Mouse (Mus musculus) hindbrain, postnatal 0 days (tissue): Measurements from ENCODE around the gene Afmid. TPM values are rescaled to one million over a fixed set of nuclear protein-coding genes. Genes with fewer than 3 reads are reported as not detected.

ENCODE experiments used
- ATAC-seq: fragments of 200-750 bp; cut with Nextera tagmentation; 2 replicates; pipeline ENCODE4 v1.8.0; 2017; ENCODE audit warnings: mild to moderate bottlenecking, moderate TSS enrichment, moderate library complexity
- DNase-seq: peaks from one replicate; pipeline ENCODE4 v3.0.0-alpha.2; 2015; ENCODE audit warnings: low spot score
- H3K27ac ChIP-seq: fragments of 300-500 bp; sonication (generic); 2 replicates; pipeline ENCODE4 v1.5.1; 2014; ENCODE audit warnings: mild to moderate bottlenecking
- H3K27me3 ChIP-seq: fragments of 300-500 bp; sonication (generic); 2 replicates; pipeline ENCODE4 v1.6.1; 2014; ENCODE audit warnings: low read length, mixed read lengths; ENCODE audit not compliant: insufficient read depth
- H3K36me3 ChIP-seq: fragments of 300-500 bp; sonication (generic); 2 replicates; pipeline ENCODE4 v1.6.1; 2014; ENCODE audit warnings: low read length, mixed read lengths; ENCODE audit not compliant: insufficient read depth
- H3K4me1 ChIP-seq: fragments of 300-500 bp; sonication (generic); 2 replicates; pipeline ENCODE4 v1.6.1; 2014; ENCODE audit warnings: antibody characterized with exemption, low read length, mixed read lengths; ENCODE audit not compliant: insufficient read depth
- H3K4me2 ChIP-seq: fragments of 300-500 bp; sonication (generic); 2 replicates; pipeline ENCODE4 v1.6.1; 2014; ENCODE audit warnings: low read depth, mild to moderate bottlenecking, low read length, moderate library complexity, mixed read lengths
- H3K4me3 ChIP-seq: fragments of 300-500 bp; sonication (generic); 2 replicates; pipeline ENCODE4 v1.5.1; 2014; ENCODE audit warnings: low read length
- H3K9ac ChIP-seq: fragments of 300-500 bp; sonication (generic); replicated peaks from 2 replicates; pipeline ENCODE4 v1.6.1; 2014; ENCODE audit warnings: mild to moderate bottlenecking, low read length, moderate library complexity, mixed read lengths
- H3K9me3 ChIP-seq: fragments of 300-500 bp; sonication (generic); 2 replicates; pipeline ENCODE4 v1.6.1; 2016; ENCODE audit warnings: low read length, mixed read lengths
- CTCF ChIP-seq: IDR thresholded peaks from 2 replicates; pipeline ENCODE4 v1.5.1; 2016; ENCODE audit warnings: antibody characterized with exemption, control low read depth, low read depth
- WGBS: fragments of 180-500 bp; shearing (Covaris S2); extraction: QIAGEN DNeasy Blood & Tissue Kit; methylation state at CpG from one replicate; pipeline ENCODE4 v1.1.7; 2014; 5-methylcytosine and 5-hydroxymethylcytosine counted together
- polyA plus RNA-seq: library from polyadenylated mRNA; unstranded; fragments of >200 nt; fragmentation: Nextera tagmentation; extraction: Ambion mirVana; gene quantifications from 2 replicates; pipeline ENCODE4 v1.2.1, GENCODE M21; 2015
- total RNA-seq: library from RNA; depleted of rRNA; stranded (reverse); fragments of >200 nt; gene quantifications from 2 replicates; pipeline ENCODE4 v1.2.3, GENCODE M21; 2014

Afmid gene
- total and polyA plus RNA-seq, 2 experiments from 2014 or later: 4.8 to 7.9 TPM

- TF ChIP-seq CTCF: no peak
Observed at GRCm38 (mm10) chr11:117801650-117802049, 24.1 kb upstream of the Afmid start.

DNA sequence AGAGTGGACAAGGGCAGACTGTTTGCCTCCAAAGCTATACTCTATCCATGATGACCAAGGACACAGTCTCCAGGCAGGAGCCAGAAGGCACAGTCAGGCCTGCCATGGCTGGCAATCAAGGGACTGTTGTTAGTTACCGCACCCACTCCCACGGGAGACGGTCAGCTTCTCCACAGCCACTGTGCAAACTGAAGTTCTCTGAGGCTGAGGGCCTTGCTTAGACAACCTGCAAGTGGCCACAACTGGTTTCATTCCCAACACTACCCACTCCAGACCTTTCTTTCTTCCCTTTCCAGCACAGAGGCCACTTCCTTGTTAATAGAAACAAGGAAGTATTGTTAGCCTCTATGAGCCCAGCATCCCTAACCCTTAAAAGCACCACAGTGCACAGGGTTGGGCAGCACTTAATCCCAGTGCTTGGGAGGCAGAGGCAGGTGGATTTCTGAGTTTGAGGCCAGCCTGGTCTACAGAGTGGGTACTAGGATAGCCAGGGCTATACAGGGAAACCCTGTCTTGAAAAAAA is 22.5 kb upstream of the Afmid start:
- no peak for TF ChIP-seq CTCF
- Histone ChIP-seq H3K9ac (no peak overlapping the region), H3K27me3 (no peaks in the 10 kb centered on the region), H3K4me3 (no peak overlapping the region), H3K4me1 (no peaks in the 10 kb centered on the region), H3K4me2 (no peak overlapping the region), H3K36me3 (no peaks in the 10 kb centered on the region), H3K27ac (no peak overlapping the region), H3K9me3 (no peaks in the 10 kb centered on the region)
- ATAC-seq (no peak), DNase-seq (no peak)
- WGBS: 97% methylated on average over 3 of the region's 3 CpGs

More at GRCm38 (mm10) chr11:117801650-117802049, 24.1 kb upstream of the Afmid start:
- Histone ChIP-seq H3K27me3 (no peaks in the 10 kb centered on the region), H3K9me3 (no peaks in the 10 kb centered on the region), H3K27ac (no peak overlapping the region), H3K4me2 (no peak overlapping the region), H3K36me3 (no peaks in the 10 kb centered on the region), H3K9ac (no peak overlapping the region), H3K4me1 (no peaks in the 10 kb centered on the region), H3K4me3 (no peak overlapping the region)
- DNase-seq (no peak), ATAC-seq (no peak)
- WGBS: 83% methylated on average over 7 of the region's 7 CpGs

GRCm38 (mm10) chr11:117806781-117807180 is 18.9 kb upstream of the Afmid start:
- Histone ChIP-seq H3K27ac (no peak overlapping the region), H3K9ac (no peak overlapping the region), H3K9me3 (no peaks in the 10 kb centered on the region), H3K4me1 (peaks cover 12% of the 10 kb centered on the region), H3K27me3 (no peaks in the 10 kb centered on the region), H3K36me3 (no peaks in the 10 kb centered on the region), H3K4me2 (no peak overlapping the region), H3K4me3 (no peak overlapping the region)
- TF ChIP-seq CTCF: no peak
- DNase-seq (no peak), ATAC-seq (no peak)
- WGBS: 94% methylated on average over 6 of the region's 6 CpGs

GRCm38 (mm10) chr11:117809407-117810311 is 16.1 kb upstream of the Afmid start, which contains the start of the genes Gm20708 and Syngr2:
TSS of gene Gm20708 (plus strand) at chr11:117809668.
TSS of gene Syngr2 (plus strand) at chr11:117809668.
- H3K4me3 ChIP-seq: peak within 1 kb of the TSS; percentile 74
- no peak for TF ChIP-seq CTCF
- H3K27ac ChIP-seq: peak within 1 kb of the TSS; percentile 62; the same call in 1 of the 2 replicates
- H3K4me1 ChIP-seq: peaks cover 12% of the 10 kb centered on the region
- under 1% methylated on average over 71 of the region's 75 CpGs for WGBS
- DNase-seq (peak; percentile 86), ATAC-seq (peak; percentile 69; the same call in 1 of the 2 replicates)
- H3K4me2 ChIP-seq: peak within 1 kb of the TSS; percentile 100
- H3K36me3 ChIP-seq: no peaks in the 10 kb centered on the region
- H3K9ac ChIP-seq: peak within 1 kb of the TSS; percentile 61
- no peaks in the 10 kb centered on the region for H3K9me3 ChIP-seq
- H3K27me3 ChIP-seq: no peaks in the 10 kb centered on the region

GRCm38 (mm10) chr11:117810401-117811046 is 15.2 kb upstream of the Afmid start:
- H3K4me3 ChIP-seq: peak overlapping the region; percentile 74
- H3K36me3 ChIP-seq: no peaks in the 10 kb centered on the region
- peak overlapping the region; percentile 100 for H3K4me2 ChIP-seq
- no peaks in the 10 kb centered on the region for H3K27me3 ChIP-seq
- TF ChIP-seq CTCF: peak; percentile 72
- H3K9me3 ChIP-seq: no peaks in the 10 kb centered on the region
- under 1% methylated on average over 21 of the region's 21 CpGs for WGBS
- H3K27ac ChIP-seq: peak overlapping the region; percentile 62; the same call in 1 of the 2 replicates
- peak overlapping the region; percentile 61 for H3K9ac ChIP-seq
- peak; percentile 93 for ATAC-seq
- H3K4me1 ChIP-seq: peaks cover 12% of the 10 kb centered on the region
- peak; percentile 89 for DNase-seq

DNA sequence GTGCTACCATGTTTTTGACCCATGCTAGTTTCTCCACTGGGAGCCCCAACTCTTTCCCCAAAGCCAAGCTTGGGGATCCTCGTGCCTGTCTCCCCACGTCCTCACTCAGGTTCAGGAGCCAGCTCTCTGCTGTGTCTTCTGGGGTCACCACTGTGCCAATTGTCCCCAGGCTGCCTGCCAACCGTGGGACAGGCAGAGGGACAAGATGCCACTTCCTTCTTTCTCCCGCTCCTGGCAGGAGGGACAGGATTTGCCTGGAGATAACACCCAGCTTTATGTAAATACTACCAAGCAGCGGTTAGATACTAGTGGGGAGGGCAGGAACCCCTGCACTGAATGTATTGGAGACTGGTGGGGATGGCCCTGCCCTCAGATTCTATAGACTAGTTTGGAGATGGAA is 11.9 kb upstream of the Afmid start:
- no peaks in the 10 kb centered on the region for H3K27me3 ChIP-seq
- no peak overlapping the region for H3K4me3 ChIP-seq
- DNase-seq (no peak), ATAC-seq (no peak)
- H3K9ac ChIP-seq: no peak overlapping the region
- no peak overlapping the region for H3K27ac ChIP-seq
- peaks cover 12% of the 10 kb centered on the region for H3K4me1 ChIP-seq
- H3K4me2 ChIP-seq: no peak overlapping the region
- H3K36me3 ChIP-seq: no peaks in the 10 kb centered on the region
- WGBS: 56% methylated on average over 5 of the region's 5 CpGs
- TF ChIP-seq CTCF: no peak
- no peaks in the 10 kb centered on the region for H3K9me3 ChIP-seq
